Mouse (Mus musculus) olfactory bulb, adult 2 months (tissue): ENCODE measurements at regions not wholly inside any gene's neighbourhood (a gene's known extent, or its start where the extent isn't known, plus 50 kb on each side); places are given as distances from the start of the nearest gene placed in this dataset.
A peak's percentile ranks its signal among the peaks of the same experiment; 100 is the strongest.

Experiments
- H3K27ac ChIP-seq: fragments of 200-500 bp; 2 replicates; pipeline ENCODE4 v1.5.1; 2012; ENCODE audit warnings: low read depth, low read length; ENCODE audit not compliant: insufficient read depth
- H3K4me1 ChIP-seq: fragments of 200-500 bp; 2 replicates; pipeline ENCODE4 v1.6.1; 2012; ENCODE audit warnings: low read length; ENCODE audit not compliant: control insufficient read depth, insufficient read depth
- H3K4me3 ChIP-seq: fragments of 200-500 bp; 2 replicates; pipeline ENCODE4 v1.5.1; 2012; ENCODE audit warnings: mild to moderate bottlenecking, low read depth, low read length, moderate library complexity; ENCODE audit not compliant: insufficient read depth
- CTCF ChIP-seq: fragments of 200-500 bp; IDR thresholded peaks from 2 replicates; pipeline ENCODE4 v1.5.1; 2012; ENCODE audit warnings: low read depth, mild to moderate bottlenecking, low read length, moderate library complexity; ENCODE audit not compliant: insufficient read depth
- POLR2A ChIP-seq: fragments of 200-500 bp; IDR thresholded peaks from 2 replicates; pipeline ENCODE4 v1.6.1; 2012; ENCODE audit warnings: mild to moderate bottlenecking, low read depth, low read length, moderate library complexity; ENCODE audit not compliant: insufficient read depth
- WGBS: fragments of 180-500 bp; shearing (Covaris S2); methylation state at CpG from one replicate; pipeline ENCODE4 v1.1.7; 2018; 5-methylcytosine and 5-hydroxymethylcytosine counted together

GRCm38 (mm10) chr10:37260791-37261488, 122.2 kb upstream of the Marcks start:
- 62% methylated on average over 8 of the region's 8 CpGs for WGBS
- Histone ChIP-seq H3K27ac (no peak overlapping the region), H3K4me1 (no peaks in the 10 kb centered on the region), H3K4me3 (no peak overlapping the region)
- TF ChIP-seq CTCF (no peak), POLR2A (no peak)

GRCm38 (mm10) chr10:37259186-37259585, 120.5 kb upstream of the Marcks start:
- Histone ChIP-seq H3K4me1 (no peaks in the 10 kb centered on the region), H3K27ac (no peak overlapping the region), H3K4me3 (no peak overlapping the region)
- WGBS: 91% methylated on average over 3 of the region's 3 CpGs
- TF ChIP-seq CTCF: no peak
- TF ChIP-seq POLR2A: no peak

- 78% methylated on average over 6 of the region's 6 CpGs for WGBS
Observed at GRCm38 (mm10) chr10:37257544-37257943, 118.8 kb upstream of the Marcks start.

GRCm38 (mm10) chr10:37250934-37251521, 112.3 kb upstream of the Marcks start:
- Histone ChIP-seq H3K4me3 (no peak overlapping the region), H3K4me1 (peaks cover 3% of the 10 kb centered on the region), H3K27ac (0 out of 2 replicates have a peak overlapping the region, but pooled peaks have one; percentile 4)
- TF ChIP-seq POLR2A (no peak), CTCF (no peak)
- 48% methylated on average over 6 of the region's 6 CpGs for WGBS

More at GRCm38 (mm10) chr10:37257544-37257943, 118.8 kb upstream of the Marcks start:
- TF ChIP-seq POLR2A (no peak), CTCF (no peak)
- Histone ChIP-seq H3K4me1 (no peaks in the 10 kb centered on the region), H3K27ac (no peak overlapping the region), H3K4me3 (no peak overlapping the region)

GRCm38 (mm10) chr10:37250157-37250556, 111.4 kb upstream of the Marcks start:
- TF ChIP-seq CTCF: no peak
- TF ChIP-seq POLR2A: no peak
- Histone ChIP-seq H3K4me1 (peaks cover 3% of the 10 kb centered on the region), H3K27ac (no peak overlapping the region), H3K4me3 (no peak overlapping the region)
- WGBS: 61% methylated on average over 2 of the region's 2 CpGs

GRCm38 (mm10) chr10:37249511-37249910, 110.8 kb upstream of the Marcks start:
- Histone ChIP-seq H3K4me3 (no peak overlapping the region), H3K4me1 (peaks cover 3% of the 10 kb centered on the region), H3K27ac (no peak overlapping the region)
- TF ChIP-seq POLR2A (no peak), CTCF (no peak)
- 76% methylated on average over 4 of the region's 4 CpGs for WGBS

- no peak overlapping the region for H3K27ac ChIP-seq
- peaks cover 3% of the 10 kb centered on the region for H3K4me1 ChIP-seq
- TF ChIP-seq CTCF (no peak), POLR2A (no peak)
- no peak overlapping the region for H3K4me3 ChIP-seq
Observed at GRCm38 (mm10) chr10:37247121-37247520, 108.4 kb upstream of the Marcks start.

GRCm38 (mm10) chr10:37243136-37243535, 104.4 kb upstream of the Marcks start:
- TF ChIP-seq CTCF (no peak), POLR2A (no peak)
- WGBS: 90% methylated on average over 2 of the region's 2 CpGs

GRCm38 (mm10) chr10:37241821-37242263, 103.1 kb upstream of the Marcks start:
- Histone ChIP-seq H3K4me1 (no peaks in the 10 kb centered on the region), H3K27ac (no peak overlapping the region), H3K4me3 (no peak overlapping the region)
- WGBS: 71% methylated on average over 4 of the region's 4 CpGs
- TF ChIP-seq POLR2A: no peak
- TF ChIP-seq CTCF: no peak

More at GRCm38 (mm10) chr10:37243136-37243535, 104.4 kb upstream of the Marcks start:
- Histone ChIP-seq H3K4me3 (no peak overlapping the region), H3K4me1 (no peaks in the 10 kb centered on the region), H3K27ac (no peak overlapping the region)
